Mouse (Mus musculus): ENCODE results near the gene Zbtb7b.

GRCm38 (mm10) chr3:89390699-89391662 is 3.6 kb downstream of the Zbtb7b start:
- TF ChIP-seq CTCF (IDR thresholded peaks at IDR 0.05; ENCODE audit: control insufficient read depth, insufficient read depth, low read length), result no peak
- TF ChIP-seq POLR2A (IDR thresholded peaks at IDR 0.05; ENCODE audit: borderline replicate concordance, control insufficient read depth, low read depth, low read length), result no peak; the same call in 1 of the 2 replicates

Data from bone marrow, adult 2 months (tissue).